ENCODE assay signal across 10 mouse cellular contexts in the genomic region with DNA sequence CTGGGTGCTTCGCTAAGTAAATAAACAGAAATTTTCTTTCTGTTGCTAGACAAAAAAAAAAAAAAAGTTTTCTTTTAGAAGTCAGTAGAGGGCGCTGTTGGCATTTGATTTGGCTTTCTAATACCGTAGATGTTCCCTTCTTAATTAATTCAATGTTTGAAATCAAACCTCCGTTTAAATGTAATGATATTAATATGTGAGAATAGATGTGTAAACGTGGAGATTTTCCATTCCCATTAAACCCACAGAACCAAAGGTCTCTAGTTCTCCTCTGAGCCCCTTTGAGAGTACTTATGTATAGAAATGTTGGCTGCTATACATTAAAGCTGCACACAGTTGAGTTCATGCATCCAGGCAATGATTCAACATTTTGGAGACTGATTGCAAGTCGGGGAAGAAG.
DNase-seq lines count a peak whose midpoint lies in the region; ATAC-seq and TF ChIP-seq lines count a peak whose summit lies in the region.
"Had no signal": no experiment of that assay in that cellular context is flagged by ENCODE, and none has a peak within 500 bp of the region (broad histone marks: within the 10 kb centered on the region; RNA-seq: fewer than 3 reads in every experiment).

No protein-coding gene starts in this region.

- no peak for TF ChIP-seq POLR2A in limb, embryonic 14.5 days (IDR thresholded peaks at IDR 0.05; ENCODE audit: borderline replicate concordance, extremely low read depth, insufficient read depth, insufficient read length)

- WGBS in forebrain, embryonic 10.5 days, result 14% methylated on average over 6 of the region's 6 CpGs
- WGBS in forebrain, embryonic 11.5 days, result 9% methylated on average over 6 of the region's 6 CpGs
- 5% methylated on average over 6 of the region's 6 CpGs for WGBS in limb, embryonic 14.5 days

- no peak overlapping the region for H3K9ac ChIP-seq in forebrain, embryonic 11.5 days (ENCODE audit: low read length)
- H3K9ac ChIP-seq in limb, embryonic 14.5 days (ENCODE audit: low read depth, low read length, severe bottlenecking), result no peak overlapping the region
- H3K9ac ChIP-seq: liver, embryonic 13.5 days had no signal

- H3K4me1 ChIP-seq in forebrain, embryonic 10.5 days, result peaks cover 41% of the 10 kb centered on the region
- H3K4me1 ChIP-seq in forebrain, embryonic 11.5 days (replicated peaks; ENCODE audit: control insufficient read depth, insufficient read depth, low read length), result peaks cover 5% of the 10 kb centered on the region; the same call in 1 of the 2 replicates
- peaks cover 61% of the 10 kb centered on the region for H3K4me1 ChIP-seq in limb, embryonic 14.5 days (ENCODE audit: control insufficient read depth, insufficient read depth, low read length)
- H3K4me1 ChIP-seq: liver, embryonic 13.5 days had no signal

- ATAC-seq in forebrain, embryonic 11.5 days (replicated peaks; ENCODE audit: low FRiP score), result no peak
- ATAC-seq in limb, embryonic 14.5 days (ENCODE audit: low FRiP score, low read depth), result peak; percentile 65

- H3K9me3 ChIP-seq in forebrain, embryonic 10.5 days, result no peaks in the 10 kb centered on the region
- H3K9me3 ChIP-seq in forebrain, embryonic 11.5 days (ENCODE audit: control insufficient read depth, low read length), result no peaks in the 10 kb centered on the region
- H3K9me3 ChIP-seq in limb, embryonic 14.5 days (ENCODE audit: control insufficient read depth, low read length), result no peaks in the 10 kb centered on the region
- H3K9me3 ChIP-seq: liver, embryonic 13.5 days had no signal

- H3K27ac ChIP-seq in forebrain, embryonic 10.5 days, result no peak overlapping the region
- no peak overlapping the region for H3K27ac ChIP-seq in forebrain, embryonic 11.5 days (ENCODE audit: low read depth, low read length)
- H3K27ac ChIP-seq in limb, embryonic 14.5 days (replicated peaks; ENCODE audit: low read depth, low read length), result no peak overlapping the region; the same call in 1 of the 2 replicates
- H3K27ac ChIP-seq: liver, embryonic 13.5 days had no signal

- peaks cover 19% of the 10 kb centered on the region for H3K27me3 ChIP-seq in forebrain, embryonic 10.5 days (ENCODE audit: poor library complexity, severe bottlenecking)
- no peaks in the 10 kb centered on the region for H3K27me3 ChIP-seq in forebrain, embryonic 11.5 days (ENCODE audit: control insufficient read depth, insufficient read depth, low read length)
- no peaks in the 10 kb centered on the region for H3K27me3 ChIP-seq in limb, embryonic 14.5 days (ENCODE audit: control insufficient read depth, insufficient read depth, low read length)
- H3K27me3 ChIP-seq: liver, embryonic 13.5 days had no signal

- H3K4me3 ChIP-seq in forebrain, embryonic 10.5 days, result peak overlapping the region; percentile 18; the same call in 1 of the 2 replicates
- H3K4me3 ChIP-seq in forebrain, embryonic 11.5 days (ENCODE audit: low read depth, low read length), result no peak overlapping the region
- H3K4me3 ChIP-seq in limb, embryonic 14.5 days (replicated peaks; ENCODE audit: low read length), result no peak overlapping the region
- H3K4me3 ChIP-seq: liver, embryonic 13.5 days had no signal

- no peak for DNase-seq in forebrain, embryonic 10.5 days (ENCODE audit: extremely low spot score, low spot score)
- DNase-seq in forebrain, embryonic 11.5 days (ENCODE audit: low spot score), result no peak
- DNase-seq in 3T3-L1 (ENCODE audit: low read depth, low spot score), result peak; percentile 58
- peak; percentile 62 for DNase-seq in embryo, embryonic 11 days
- peak; percentile 90 for DNase-seq in limb, embryonic 14.5 days (ENCODE audit: low spot score)
- DNase-seq in layer of hippocampus, postnatal 36 days, result no peak
- no peak for DNase-seq in ovary, postnatal 10 days (ENCODE audit: low spot score)
- no peak for DNase-seq in right cerebral cortex, postnatal 14 days
- DNase-seq: liver, embryonic 13.5 days; thymus, postnatal 36 days had no signal

- H3K4me2 ChIP-seq in forebrain, embryonic 11.5 days (ENCODE audit: low read depth, low read length, severe bottlenecking), result no peak overlapping the region
- peak overlapping the region; percentile 18; the same call in 1 of the 2 replicates for H3K4me2 ChIP-seq in limb, embryonic 14.5 days (replicated peaks; ENCODE audit: low read depth, low read length, severe bottlenecking)
- H3K4me2 ChIP-seq: liver, embryonic 13.5 days had no signal

- H3K36me3 ChIP-seq in forebrain, embryonic 10.5 days (replicated peaks), result no peaks in the 10 kb centered on the region
- no peaks in the 10 kb centered on the region for H3K36me3 ChIP-seq in forebrain, embryonic 11.5 days (ENCODE audit: control insufficient read depth, insufficient read depth, low read length)
- H3K36me3 ChIP-seq in limb, embryonic 14.5 days (ENCODE audit: control insufficient read depth, insufficient read depth, low read length), result no peaks in the 10 kb centered on the region
- H3K36me3 ChIP-seq: liver, embryonic 13.5 days had no signal

Comparison
In these comparisons a context has a peak if more than half of its experiments do, and no peak if none do; other contexts are left out.
1. DNase-seq: peak in 3T3-L1 (single experiment), embryo, embryonic 11 days (single experiment) and limb, embryonic 14.5 days (single experiment); none in forebrain, embryonic 10.5 days (single experiment), forebrain, embryonic 11.5 days (single experiment), layer of hippocampus, postnatal 36 days (0 of 2), ovary, postnatal 10 days (single experiment) and right cerebral cortex, postnatal 14 days (single experiment).